ENCODE assay signal across 13 mouse cellular contexts in the genomic region with DNA sequence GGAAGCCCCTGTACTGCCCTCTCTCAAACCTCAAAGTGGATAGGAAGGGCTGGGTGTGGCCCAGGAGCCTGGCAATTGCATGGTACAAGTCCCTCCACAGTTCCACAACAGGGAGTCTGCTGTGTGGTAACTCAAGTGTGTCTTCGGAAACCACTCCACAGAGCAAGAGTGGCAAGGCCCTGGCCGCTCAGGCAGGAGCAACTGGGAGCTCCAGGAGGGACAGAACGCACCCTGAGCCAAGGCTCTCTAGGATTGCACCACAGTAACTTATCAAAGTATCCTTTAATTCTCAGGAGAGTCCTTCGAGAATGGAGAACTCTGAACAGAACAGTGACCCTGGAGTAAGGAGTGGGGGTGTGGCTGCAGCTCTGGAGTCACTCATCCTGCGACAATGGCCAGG. TPM values are rescaled to one million over a fixed set of nuclear protein-coding genes. Genes with fewer than 3 reads are reported as not detected.
DNase-seq lines count a peak whose midpoint lies in the region; ATAC-seq and TF ChIP-seq lines count a peak whose summit lies in the region.
"Had no signal": no experiment of that assay in that cellular context is flagged by ENCODE, and none has a peak within 500 bp of the region (broad histone marks: within the 10 kb centered on the region; RNA-seq: fewer than 3 reads in every experiment).

No protein-coding gene starts in this region.

- no peak for ATAC-seq in heart, embryonic 13.5 days (ENCODE audit: extremely low read depth, insufficient number of reproducible peaks, low FRiP score, low TSS enrichment)
- no peak for ATAC-seq in kidney, postnatal 0 days (replicated peaks; ENCODE audit: low FRiP score, low read depth)
- no peak for ATAC-seq in limb, embryonic 13.5 days (ENCODE audit: low FRiP score, low read depth)
- ATAC-seq: CD4-positive, CD25-positive, alpha-beta regulatory T cell, adult 4 months had no signal

- no peak overlapping the region for H3K4me2 ChIP-seq in heart, embryonic 13.5 days
- H3K4me2 ChIP-seq in kidney, postnatal 0 days (ENCODE audit: low read length), result no peak overlapping the region
- H3K4me2 ChIP-seq in limb, embryonic 13.5 days (replicated peaks), result no peak overlapping the region

- 76% methylated on average over 5 of the region's 5 CpGs for WGBS in heart, embryonic 13.5 days
- 91% methylated on average over 5 of the region's 5 CpGs for WGBS in kidney, postnatal 0 days
- 95% methylated on average over 5 of the region's 5 CpGs for WGBS in limb, embryonic 13.5 days

- H3K9ac ChIP-seq in heart, embryonic 13.5 days, result 0 out of 2 replicates have a peak overlapping the region, but pooled peaks have one; percentile 50
- H3K9ac ChIP-seq in kidney, postnatal 0 days (ENCODE audit: low read depth, low read length), result no peak overlapping the region
- H3K9ac ChIP-seq in limb, embryonic 13.5 days, result no peak overlapping the region

- H3K27me3 ChIP-seq in heart, embryonic 13.5 days (replicated peaks), result no peaks in the 10 kb centered on the region
- no peaks in the 10 kb centered on the region for H3K27me3 ChIP-seq in kidney, postnatal 0 days (ENCODE audit: insufficient read depth, low read length)
- H3K27me3 ChIP-seq in limb, embryonic 13.5 days, result no peaks in the 10 kb centered on the region

- no peak for TF ChIP-seq CTCF in kidney, postnatal 0 days (IDR thresholded peaks at IDR 0.05; ENCODE audit: low read depth)

- H3K4me1 ChIP-seq in heart, embryonic 13.5 days, result peaks cover 46% of the 10 kb centered on the region
- peaks cover 13% of the 10 kb centered on the region for H3K4me1 ChIP-seq in kidney, postnatal 0 days (replicated peaks; ENCODE audit: insufficient read depth, low read length)
- H3K4me1 ChIP-seq in brown adipose tissue, adult 24 weeks (ENCODE audit: control insufficient read depth, insufficient read depth, insufficient read length, low read length), result peaks cover 27% of the 10 kb centered on the region
- peaks cover 18% of the 10 kb centered on the region for H3K4me1 ChIP-seq in limb, embryonic 13.5 days

- intact Hi-C loops in left cerebral cortex, postnatal 25 days (cut with DNase I), result loop anchor here (5.0 kb wide), 1 partner anchor 77 kb away; no protein-coding TSS in a partner anchor

- H3K4me3 ChIP-seq in heart, embryonic 13.5 days, result no peak overlapping the region
- H3K4me3 ChIP-seq in kidney, postnatal 0 days (replicated peaks; ENCODE audit: low read depth, low read length), result no peak overlapping the region
- no peak overlapping the region for H3K4me3 ChIP-seq in brown adipose tissue, adult 24 weeks (ENCODE audit: insufficient read depth, low read depth, low read length)
- H3K4me3 ChIP-seq in limb, embryonic 13.5 days, result no peak overlapping the region

- H3K9me3 ChIP-seq in heart, embryonic 13.5 days, result no peaks in the 10 kb centered on the region
- no peaks in the 10 kb centered on the region for H3K9me3 ChIP-seq in kidney, postnatal 0 days (replicated peaks; ENCODE audit: low read length)
- H3K9me3 ChIP-seq in limb, embryonic 13.5 days, result no peaks in the 10 kb centered on the region

- H3K27ac ChIP-seq in heart, embryonic 13.5 days (replicated peaks), result peak overlapping the region; percentile 83
- peak overlapping the region; percentile 31; the same call in 1 of the 2 replicates for H3K27ac ChIP-seq in kidney, postnatal 0 days
- H3K27ac ChIP-seq in brown adipose tissue, adult 24 weeks (replicated peaks; ENCODE audit: low read depth, low read length), result peak overlapping the region; percentile 63
- H3K27ac ChIP-seq in limb, embryonic 13.5 days, result peak overlapping the region; percentile 22; the same call in 1 of the 2 replicates

- no peak for DNase-seq in heart, postnatal 4 days
- DNase-seq in kidney, postnatal 0 days (ENCODE audit: low spot score), result no peak
- DNase-seq in kidney, postnatal 14 days, result no peak
- no peak for DNase-seq in right cerebral cortex, adult 18-20 months
- DNase-seq in left cerebral cortex, postnatal 25 days (ENCODE audit: low spot score in 2 of 2), result no peak
- DNase-seq: adrenal gland, adult 2 months; cerebellum, postnatal 36 days; kidney, postnatal 10 days; right cerebral cortex, postnatal 4 days had no signal

- H3K36me3 ChIP-seq in heart, embryonic 13.5 days, result peaks cover 45% of the 10 kb centered on the region
- peaks cover 42% of the 10 kb centered on the region for H3K36me3 ChIP-seq in kidney, postnatal 0 days (ENCODE audit: insufficient read depth, low read length)
- H3K36me3 ChIP-seq in limb, embryonic 13.5 days, result peaks cover 41% of the 10 kb centered on the region

RNA-seq across cellular contexts. Expression of a gene that starts 3.9 kb away (rescaled TPM):
- polyA plus RNA-seq in heart, embryonic 13.5 days (2015; fragmentation: Nextera tagmentation; extraction: Ambion mirVana), result 149 and 154 TPM in 2 replicates
- 10 to 100 TPM; 66.6 to 70.7 TPM for total RNA-seq in heart, postnatal 4 days (2021)
- polyA plus RNA-seq in kidney, postnatal 0 days (2015; fragmentation: Nextera tagmentation; extraction: Ambion mirVana), result 208 and 210 TPM in 2 replicates
- polyA plus RNA-seq in brown adipose tissue, adult 24 weeks (2012; ENCODE audit: insufficient read depth, insufficient read length, missing spikeins), result 78.3 and 85.8 TPM in 2 replicates
- polyA plus RNA-seq in limb, embryonic 13.5 days (2015; fragmentation: Nextera tagmentation; extraction: Ambion mirVana), result 244 and 254 TPM in 2 replicates
- total RNA-seq in left cerebral cortex, postnatal 25 days (2021), result 10 to 100 TPM; 71.3 to 74.8 TPM

RNA-seq across cellular contexts. Expression of a gene that starts 11.3 kb away (rescaled TPM):
- 691 and 741 TPM in 2 replicates for polyA plus RNA-seq in heart, embryonic 13.5 days (2015; fragmentation: Nextera tagmentation; extraction: Ambion mirVana)
- 100 to 1,000 TPM; 450 to 489 TPM for total RNA-seq in heart, postnatal 4 days (2021)
- 901 and 946 TPM in 2 replicates for polyA plus RNA-seq in kidney, postnatal 0 days (2015; fragmentation: Nextera tagmentation; extraction: Ambion mirVana)
- 2,282 and 3,621 TPM in 2 replicates for polyA plus RNA-seq in brown adipose tissue, adult 24 weeks (2012; ENCODE audit: insufficient read depth, insufficient read length, missing spikeins)
- polyA plus RNA-seq in limb, embryonic 13.5 days (2015; fragmentation: Nextera tagmentation; extraction: Ambion mirVana), result 462 and 477 TPM in 2 replicates
- 100 to 1,000 TPM; 504 to 528 TPM for total RNA-seq in left cerebral cortex, postnatal 25 days (2021)

RNA-seq across cellular contexts. Expression of a gene that starts 19.2 kb away (rescaled TPM):
- 5.5 and 6.5 TPM in 2 replicates for polyA plus RNA-seq in heart, embryonic 13.5 days (2015; fragmentation: Nextera tagmentation; extraction: Ambion mirVana)
- total RNA-seq in heart, postnatal 4 days (2021), result 1 to 10 TPM; 4.0 to 4.1 TPM
- 4.0 and 4.6 TPM in 2 replicates for polyA plus RNA-seq in kidney, postnatal 0 days (2015; fragmentation: Nextera tagmentation; extraction: Ambion mirVana)
- 1.8 and 2.6 TPM in 2 replicates for polyA plus RNA-seq in brown adipose tissue, adult 24 weeks (2012; ENCODE audit: insufficient read depth, insufficient read length, missing spikeins)
- polyA plus RNA-seq in limb, embryonic 13.5 days (2015; fragmentation: Nextera tagmentation; extraction: Ambion mirVana), result 7.3 and 7.6 TPM in 2 replicates
- 1 to 10 TPM; 3.6 to 4.0 TPM for total RNA-seq in left cerebral cortex, postnatal 25 days (2021)

RNA-seq across cellular contexts. Expression of a gene that starts 39.4 kb away (rescaled TPM):
- polyA plus RNA-seq in heart, embryonic 13.5 days (2015; fragmentation: Nextera tagmentation; extraction: Ambion mirVana), result 2.2 and 2.6 TPM in 2 replicates
- total RNA-seq in heart, postnatal 4 days (2021), result 1 to 10 TPM; 6.9 to 8.1 TPM
- 2.4 and 2.6 TPM in 2 replicates for polyA plus RNA-seq in kidney, postnatal 0 days (2015; fragmentation: Nextera tagmentation; extraction: Ambion mirVana)
- polyA plus RNA-seq in brown adipose tissue, adult 24 weeks (2012; ENCODE audit: insufficient read depth, insufficient read length, missing spikeins), result 5.1 and 5.4 TPM in 2 replicates
- 1.8 and 1.9 TPM in 2 replicates for polyA plus RNA-seq in limb, embryonic 13.5 days (2015; fragmentation: Nextera tagmentation; extraction: Ambion mirVana)
- total RNA-seq in left cerebral cortex, postnatal 25 days (2021), result 10 to 100 TPM; 10.9 to 12.3 TPM

RNA-seq across cellular contexts. Expression of a gene that starts 47.3 kb away (rescaled TPM):
- polyA plus RNA-seq in heart, embryonic 13.5 days (2015; fragmentation: Nextera tagmentation; extraction: Ambion mirVana), result 264 and 271 TPM in 2 replicates
- 100 to 1,000 TPM; 109 to 113 TPM for total RNA-seq in heart, postnatal 4 days (2021)
- 221 and 261 TPM in 2 replicates for polyA plus RNA-seq in kidney, postnatal 0 days (2015; fragmentation: Nextera tagmentation; extraction: Ambion mirVana)
- polyA plus RNA-seq in brown adipose tissue, adult 24 weeks (2012; ENCODE audit: insufficient read depth, insufficient read length, missing spikeins), result 6.4 and 10.3 TPM in 2 replicates
- polyA plus RNA-seq in limb, embryonic 13.5 days (2015; fragmentation: Nextera tagmentation; extraction: Ambion mirVana), result 287 and 299 TPM in 2 replicates
- 1 to 10 TPM; 6.0 to 8.2 TPM for total RNA-seq in left cerebral cortex, postnatal 25 days (2021)

Comparison
In these comparisons a context has a peak if more than half of its experiments do, and no peak if none do; other contexts are left out.
1. H3K27ac ChIP-seq: peak in every context shown above with its lines; median percentile 83 in heart, embryonic 13.5 days; 63 in brown adipose tissue, adult 24 weeks; 31 in kidney, postnatal 0 days; 22 in limb, embryonic 13.5 days.